Mouse (Mus musculus) mesoderm, embryonic 11.5 days (tissue): ENCODE measurements around the gene Snapc3.
"Not testable (repeated sequence)": the region's sequence is repeated elsewhere in the genome, so short reads cannot be mapped to it uniquely, and the experiment has no call there.

ENCODE experiments used
- DNase-seq: peaks from one replicate; pipeline ENCODE4 v3.0.0-alpha.2; 2012; ENCODE audit warnings: low read depth, low spot score

Snapc3 gene

DNA sequence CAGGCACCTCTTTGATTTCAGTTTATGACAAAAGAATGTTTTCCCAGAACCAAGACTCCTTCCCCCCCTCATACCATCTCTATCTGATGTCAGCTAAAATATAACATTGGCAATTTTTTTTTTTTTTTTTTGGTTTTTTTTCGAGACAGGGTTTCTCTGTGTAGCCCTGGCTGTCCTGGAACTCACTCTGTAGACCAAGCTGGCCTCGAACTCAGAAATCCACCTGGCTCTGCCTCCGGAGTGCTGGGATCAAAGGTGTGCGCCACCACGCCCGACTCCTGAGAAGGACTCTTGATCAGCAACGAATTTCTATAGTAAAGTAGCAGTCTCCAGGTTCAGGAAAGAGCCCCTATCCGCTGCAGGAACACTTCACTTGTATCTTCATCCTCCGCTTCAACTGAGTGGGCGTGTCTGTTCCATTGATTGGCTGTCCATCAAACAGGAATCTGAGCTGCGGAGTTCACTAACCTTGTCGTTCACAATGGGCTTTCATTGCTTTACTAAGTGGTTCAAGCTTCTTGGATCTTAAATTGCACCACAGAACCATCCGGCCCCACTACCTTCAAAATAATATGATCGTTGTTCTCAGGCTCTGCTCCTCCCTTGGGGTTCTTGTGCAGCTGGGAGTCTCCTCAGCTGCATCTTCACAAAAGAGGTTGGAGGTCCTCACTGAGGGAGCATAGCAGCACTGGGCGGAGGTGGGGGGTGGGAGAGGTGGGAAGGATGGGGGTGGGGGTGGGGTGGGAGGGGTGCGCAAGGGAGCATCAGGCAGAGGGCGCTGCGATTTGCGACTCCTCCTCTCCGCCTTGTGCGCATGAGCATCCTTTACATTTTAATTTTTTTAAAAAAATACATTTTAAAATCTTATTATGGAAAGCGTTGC is 82.9 kb downstream of the Snapc3 start:
- DNase-seq: peak; percentile 70

GRCm38 (mm10) chr4:83501037-83501430 is 83.5 kb downstream of the Snapc3 start:
- DNase-seq: no peak

DNA sequence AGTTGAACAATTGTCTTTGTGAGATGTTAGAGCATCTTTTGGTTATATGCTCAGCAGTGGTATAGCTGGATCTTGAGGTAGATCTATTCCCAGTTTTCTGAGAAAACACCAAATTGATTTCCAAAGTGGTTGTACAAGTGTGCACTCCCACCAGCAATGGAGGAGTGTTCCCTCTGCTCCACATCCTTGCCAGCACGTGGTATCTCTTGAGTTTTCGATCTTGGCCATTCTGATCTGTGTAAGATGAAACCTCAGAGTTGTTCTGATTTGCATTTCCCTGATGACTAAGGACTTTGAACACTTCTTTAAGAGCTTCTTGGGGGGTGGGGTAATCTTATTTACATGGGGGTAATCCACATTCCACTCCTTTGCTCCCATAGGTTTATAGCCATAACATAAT is 92.1 kb downstream of the Snapc3 start:
- DNase-seq: no peak

DNA sequence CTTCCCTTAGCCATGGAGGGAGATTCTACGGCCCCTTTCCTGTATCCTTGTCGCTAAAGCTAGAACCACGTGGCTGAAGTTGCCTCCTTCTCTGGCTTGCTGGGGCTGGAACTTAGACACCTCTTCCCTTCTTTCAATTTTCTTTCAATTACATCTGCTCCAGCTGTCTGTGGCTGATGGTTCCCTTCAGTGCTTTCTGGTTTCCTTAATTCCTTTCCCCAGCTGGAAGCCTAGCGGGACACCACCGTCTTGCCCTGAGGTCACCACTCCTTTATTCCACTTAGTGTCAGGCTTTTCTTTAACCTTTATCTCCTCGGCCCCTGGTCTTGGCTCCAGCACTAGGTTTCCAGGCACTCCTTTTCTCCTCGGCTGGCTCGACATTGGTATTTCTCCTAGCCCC is 93.6 kb downstream of the Snapc3 start:
- no peak for DNase-seq

DNA sequence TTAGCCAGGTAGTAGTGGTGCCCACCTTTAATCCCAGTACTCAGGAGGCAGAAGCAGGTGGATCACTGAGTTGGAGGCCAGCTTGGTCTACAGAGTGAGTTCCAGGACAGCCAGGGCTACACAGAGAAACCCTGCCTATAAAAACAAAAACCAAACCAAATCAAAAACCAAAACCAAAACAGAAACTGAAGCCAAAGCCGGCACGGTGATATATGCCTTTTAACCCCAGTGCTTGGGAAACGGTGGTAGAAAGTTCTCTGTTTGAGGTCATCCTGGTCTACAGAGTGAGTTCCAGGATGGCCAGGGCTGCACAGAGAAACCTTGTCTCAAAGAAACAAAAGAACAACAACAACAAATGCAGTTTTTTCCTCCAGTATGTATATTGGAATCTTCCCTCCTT is 94.7 kb downstream of the Snapc3 start:
- DNase-seq: no peak

- no peak for DNase-seq
These were observed 95.1 kb downstream of the Snapc3 start for GRCm38 (mm10) chr4:83512644-83513043.

- no peak for DNase-seq
These were observed 96.7 kb downstream of the Snapc3 start for GRCm38 (mm10) chr4:83514183-83514582.

DNA sequence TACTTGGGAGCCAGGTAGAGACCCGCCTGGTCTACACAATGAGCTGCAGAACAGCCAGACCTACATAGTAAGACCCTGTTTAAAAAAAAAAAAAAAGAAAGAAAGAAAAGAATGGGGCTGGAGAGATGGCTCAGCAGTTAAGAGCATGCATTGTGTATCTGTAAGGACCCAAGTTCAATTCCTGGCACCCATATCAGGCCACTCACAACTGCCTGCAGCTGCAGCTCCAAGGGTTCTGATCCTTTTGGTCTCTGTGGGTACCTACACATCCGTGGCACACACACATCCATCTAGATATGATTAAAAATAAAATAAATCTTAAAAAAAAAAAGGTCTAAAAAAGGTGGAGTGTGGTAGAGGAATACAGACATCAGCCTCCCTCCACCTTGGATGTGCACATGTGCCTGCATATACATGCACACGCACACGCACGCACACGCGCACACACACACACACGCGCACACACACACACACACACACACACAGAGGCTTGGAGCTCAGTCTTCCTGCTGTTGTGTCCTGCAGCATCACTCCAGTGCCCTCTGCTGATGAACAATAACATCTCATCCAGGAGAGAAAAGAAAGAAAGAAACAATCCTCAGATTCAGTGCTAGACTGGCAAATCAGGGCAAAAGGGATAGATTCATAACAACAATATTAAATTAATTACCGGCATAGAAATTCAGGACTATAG is 97.6 kb downstream of the Snapc3 start:
- DNase-seq: no peak

DNA sequence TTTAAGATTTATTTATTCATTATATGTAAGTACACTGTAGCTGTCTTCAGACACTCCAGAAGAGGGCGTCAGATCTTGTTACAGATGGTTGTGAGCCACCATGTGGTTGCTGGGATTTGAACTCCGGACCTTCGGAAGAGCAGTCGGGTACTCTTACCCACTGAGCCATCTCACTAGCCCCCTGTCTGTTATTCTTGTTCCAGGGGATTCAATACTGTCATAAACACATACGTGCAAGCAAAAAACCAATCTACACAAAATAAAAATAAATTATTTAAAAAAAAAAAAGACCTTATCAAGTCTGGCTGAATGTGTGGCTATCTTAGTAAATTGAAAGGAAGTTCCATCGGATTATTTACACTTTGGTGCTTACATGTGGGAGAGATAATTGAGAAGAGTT is 98.6 kb downstream of the Snapc3 start:
- DNase-seq: not testable (repeated sequence)
